Mouse (Mus musculus) liver, embryonic 14.5 days (tissue): ENCODE data around the gene Vps26a.

ENCODE experiments used
- CTCF ChIP-seq: IDR thresholded peaks from 2 replicates; pipeline ENCODE4 v1.5.1; 2016; ENCODE audit warnings: antibody characterized with exemption, low read depth, control low read depth
- EP300 ChIP-seq: IDR thresholded peaks from 2 replicates; pipeline ENCODE4 v1.6.1; 2016; ENCODE audit warnings: antibody characterized with exemption, low read depth

DNA sequence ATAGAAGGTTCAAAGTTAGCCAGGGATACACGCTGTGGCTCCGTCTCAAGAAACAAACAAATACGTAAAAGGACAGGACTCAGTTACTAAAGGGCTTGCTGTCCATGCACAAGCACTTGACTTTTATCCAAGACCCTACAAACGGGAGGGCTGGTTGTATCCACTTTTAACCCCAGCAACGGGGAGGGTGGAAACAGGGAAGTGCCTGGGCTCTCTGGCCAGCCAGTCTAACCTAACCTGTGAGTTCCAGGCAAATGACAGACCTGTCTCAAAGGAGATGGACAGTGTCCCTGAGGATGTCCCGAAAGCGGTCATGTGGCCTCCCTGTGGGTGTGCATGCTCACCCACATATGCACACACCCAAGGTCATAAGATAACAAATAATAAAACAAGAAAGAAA, 15.3 kb upstream of the Vps26a start:
- no peak for TF ChIP-seq CTCF
- TF ChIP-seq EP300, result no peak
